11 mouse cellular contexts compared by ENCODE assay signal in genomic region chr1:37518791-37519190, GRCm38 (mm10).
"Had no signal": no experiment of that assay in that cellular context is flagged by ENCODE, and none has a peak within 500 bp of the region (broad histone marks: within the 10 kb centered on the region; RNA-seq: fewer than 3 reads in every experiment).

No protein-coding gene starts in this region.

- H3K4me2 ChIP-seq: limb, embryonic 12.5 days; liver, embryonic 13.5 days; lung, embryonic 15.5 days; midbrain, embryonic 13.5 days had no signal

- ATAC-seq: liver, postnatal 0 days; midbrain, embryonic 13.5 days had no signal

- H3K27ac ChIP-seq: limb, embryonic 12.5 days; liver, embryonic 13.5 days; lung, embryonic 15.5 days; macrophage; midbrain, embryonic 13.5 days had no signal

- H3K27me3 ChIP-seq: limb, embryonic 12.5 days; liver, embryonic 13.5 days; lung, embryonic 15.5 days; midbrain, embryonic 13.5 days had no signal

- DNase-seq: layer of hippocampus, postnatal 36 days; liver; liver, embryonic 13.5 days; liver, postnatal 0 days; right cerebral cortex, postnatal 14 days; spleen, adult 18-20 months; thymus, postnatal 4 days had no signal

- H3K4me1 ChIP-seq: limb, embryonic 12.5 days; midbrain, embryonic 13.5 days had no signal

- H3K4me3 ChIP-seq: limb, embryonic 12.5 days; liver, embryonic 13.5 days; lung, embryonic 15.5 days; midbrain, embryonic 13.5 days had no signal

- H3K9me3 ChIP-seq: limb, embryonic 12.5 days; liver, embryonic 13.5 days; lung, embryonic 15.5 days; midbrain, embryonic 13.5 days had no signal

- H3K36me3 ChIP-seq: limb, embryonic 12.5 days; liver, embryonic 13.5 days; lung, embryonic 15.5 days; midbrain, embryonic 13.5 days had no signal

- H3K9ac ChIP-seq: limb, embryonic 12.5 days; liver, embryonic 13.5 days; liver, postnatal 0 days; lung, embryonic 15.5 days; midbrain, embryonic 13.5 days had no signal
